Mouse (Mus musculus): Measurements from ENCODE around the gene Tnr. TPM values are rescaled to one million over a fixed set of nuclear protein-coding genes. Genes with fewer than 3 reads are reported as not detected.

Tnr gene
- polyA plus RNA-seq, 1 experiment, result not detected

DNA sequence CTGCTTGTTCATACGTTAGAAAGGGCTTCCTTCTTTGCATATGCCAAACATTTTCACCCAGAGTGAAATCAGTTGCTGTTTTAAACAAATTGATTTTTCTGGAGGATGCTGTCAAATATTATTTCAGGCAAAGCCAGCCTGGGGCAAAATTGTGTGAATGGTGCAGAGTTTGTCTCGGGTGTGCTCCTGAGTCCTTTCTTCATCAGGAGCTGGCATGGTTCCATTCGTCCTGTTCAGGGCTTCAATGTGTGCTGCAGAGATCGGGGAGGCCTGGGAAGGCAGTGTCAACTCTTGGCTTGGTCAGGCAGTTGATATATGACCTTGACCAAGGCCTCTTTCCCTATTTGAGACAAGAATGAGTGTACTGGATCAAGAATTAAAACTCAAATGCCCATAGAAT, 92.1 kb downstream of the Tnr start:
- Histone ChIP-seq H3K27ac (ENCODE audit: insufficient read depth, low read depth, low read length) (no peak overlapping the region), H3K4me3 (ENCODE audit: insufficient read depth, low read length) (no peak overlapping the region), H3K4me1 (ENCODE audit: control insufficient read depth, insufficient read depth, low read length) (no peaks in the 10 kb centered on the region)
- TF ChIP-seq CTCF (IDR thresholded peaks at IDR 0.05; ENCODE audit: low read depth, low read length) (no peak), POLR2A (IDR thresholded peaks at IDR 0.05; ENCODE audit: borderline replicate concordance, low read depth, low read length) (no peak)

DNA sequence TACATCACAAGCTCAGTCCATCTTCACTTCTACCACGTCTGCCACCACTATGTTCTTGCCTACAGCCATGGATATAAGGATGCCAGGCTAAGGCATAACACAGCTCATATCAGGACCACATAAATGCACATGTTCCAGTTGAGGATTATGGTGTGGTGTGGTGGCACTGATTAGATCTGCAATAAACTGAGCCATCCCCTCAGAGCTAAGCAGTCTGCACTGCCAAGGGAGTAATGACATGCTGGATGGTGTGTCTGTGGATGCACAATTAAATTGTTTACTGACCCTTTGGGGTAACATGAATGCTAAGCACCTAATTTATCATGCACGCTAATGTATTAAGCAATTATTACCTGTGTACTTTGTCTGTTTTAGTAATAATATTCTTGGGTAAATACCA, 95.6 kb downstream of the Tnr start:
- no peak overlapping the region for H3K27ac ChIP-seq (ENCODE audit: insufficient read depth, low read depth, low read length)
- no peak overlapping the region for H3K4me3 ChIP-seq (ENCODE audit: insufficient read depth, low read length)
- no peak for TF ChIP-seq POLR2A (IDR thresholded peaks at IDR 0.05; ENCODE audit: borderline replicate concordance, low read depth, low read length)
- no peak for TF ChIP-seq CTCF (IDR thresholded peaks at IDR 0.05; ENCODE audit: low read depth, low read length)
- H3K4me1 ChIP-seq (ENCODE audit: control insufficient read depth, insufficient read depth, low read length), result no peaks in the 10 kb centered on the region

DNA sequence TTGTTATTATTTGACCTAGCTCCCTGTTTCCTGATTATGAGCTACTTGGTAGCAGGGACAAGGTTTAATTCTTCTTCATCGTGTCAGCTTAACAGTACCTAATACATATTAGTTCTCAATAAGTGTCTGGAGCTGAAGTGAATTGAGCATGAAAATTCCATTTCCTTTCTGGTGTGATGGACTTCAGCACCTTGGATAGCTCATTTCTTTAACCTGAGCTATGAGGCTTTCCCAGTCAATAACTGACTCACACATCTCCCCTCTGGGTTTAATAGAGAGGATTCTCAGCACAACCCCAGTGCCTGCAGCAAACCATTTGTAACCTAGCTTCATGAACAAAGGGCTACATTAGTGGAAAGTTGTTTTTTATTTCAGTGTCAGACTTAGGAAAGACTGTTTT, 97.8 kb downstream of the Tnr start:
- Histone ChIP-seq H3K27ac (ENCODE audit: insufficient read depth, low read depth, low read length) (no peak overlapping the region), H3K4me3 (ENCODE audit: insufficient read depth, low read length) (no peak overlapping the region), H3K4me1 (ENCODE audit: control insufficient read depth, insufficient read depth, low read length) (no peaks in the 10 kb centered on the region)
- no peak for TF ChIP-seq POLR2A (IDR thresholded peaks at IDR 0.05; ENCODE audit: borderline replicate concordance, low read depth, low read length)
- TF ChIP-seq CTCF (IDR thresholded peaks at IDR 0.05; ENCODE audit: low read depth, low read length), result no peak

DNA sequence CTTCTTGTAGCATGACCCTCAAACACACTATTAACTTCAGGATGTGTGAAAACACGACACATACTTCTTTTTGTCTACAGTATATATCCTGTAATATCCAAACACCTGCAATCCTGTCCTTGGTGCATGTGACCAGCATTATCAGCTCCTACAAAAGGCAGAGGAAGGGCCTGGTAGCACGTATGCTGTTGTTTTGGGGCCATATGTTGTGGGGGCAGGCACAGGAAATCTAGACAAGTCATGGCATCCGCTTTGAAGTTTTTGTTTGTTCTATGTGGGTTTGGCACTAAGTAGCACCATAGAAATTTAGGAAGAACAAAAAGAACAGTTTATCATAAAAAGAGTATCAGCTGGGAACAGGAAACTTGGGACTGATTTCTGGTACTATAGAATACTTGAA, 105.5 kb downstream of the Tnr start:
- no peak overlapping the region for H3K27ac ChIP-seq (ENCODE audit: insufficient read depth, low read depth, low read length)
- no peak for TF ChIP-seq CTCF (IDR thresholded peaks at IDR 0.05; ENCODE audit: low read depth, low read length)
- no peak for TF ChIP-seq POLR2A (IDR thresholded peaks at IDR 0.05; ENCODE audit: borderline replicate concordance, low read depth, low read length)
- no peak overlapping the region for H3K4me3 ChIP-seq (ENCODE audit: insufficient read depth, low read length)
- no peaks in the 10 kb centered on the region for H3K4me1 ChIP-seq (ENCODE audit: control insufficient read depth, insufficient read depth, low read length)

DNA sequence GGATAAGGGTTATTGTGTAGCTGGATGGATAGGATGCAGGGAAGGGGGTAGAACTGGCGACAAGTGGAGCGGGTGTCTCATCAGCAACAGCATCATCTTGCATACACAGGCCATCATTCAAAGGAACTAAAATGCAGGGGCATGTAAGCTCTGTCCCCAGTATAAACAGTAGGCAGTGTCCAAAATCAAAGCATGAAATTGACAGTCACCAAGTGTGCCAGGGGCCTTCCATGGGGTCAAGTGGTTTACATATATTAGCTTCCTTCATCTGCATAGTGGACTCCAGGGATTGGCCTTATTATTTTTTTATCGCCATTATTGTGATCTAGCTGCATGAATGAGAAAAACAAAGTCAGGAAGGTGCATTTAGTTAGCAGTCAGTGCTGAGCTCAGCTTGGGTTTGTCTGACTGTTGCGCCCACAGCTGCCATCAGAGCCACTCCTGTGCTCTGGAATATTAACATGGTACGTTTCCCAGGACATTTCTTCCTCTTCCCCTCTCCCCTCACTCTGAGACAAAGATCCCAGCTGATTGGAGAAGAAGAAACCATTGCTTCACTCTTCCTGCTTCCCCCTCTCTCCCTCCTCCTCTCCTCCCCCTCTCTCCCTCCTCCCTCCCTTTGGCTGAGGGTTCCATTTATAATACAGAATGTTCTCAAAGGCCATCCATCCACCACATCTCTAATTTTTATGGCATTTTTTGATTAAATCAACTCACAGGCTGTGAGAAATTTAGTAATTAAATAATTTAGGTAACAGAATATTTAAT, 106.4 kb downstream of the Tnr start:
- no peaks in the 10 kb centered on the region for H3K4me1 ChIP-seq (ENCODE audit: control insufficient read depth, insufficient read depth, low read length)
- no peak overlapping the region for H3K27ac ChIP-seq (ENCODE audit: insufficient read depth, low read depth, low read length)
- TF ChIP-seq POLR2A (IDR thresholded peaks at IDR 0.05; ENCODE audit: borderline replicate concordance, low read depth, low read length), result no peak
- TF ChIP-seq CTCF (IDR thresholded peaks at IDR 0.05; ENCODE audit: low read depth, low read length), result no peak
- H3K4me3 ChIP-seq (ENCODE audit: insufficient read depth, low read length), result no peak overlapping the region

DNA sequence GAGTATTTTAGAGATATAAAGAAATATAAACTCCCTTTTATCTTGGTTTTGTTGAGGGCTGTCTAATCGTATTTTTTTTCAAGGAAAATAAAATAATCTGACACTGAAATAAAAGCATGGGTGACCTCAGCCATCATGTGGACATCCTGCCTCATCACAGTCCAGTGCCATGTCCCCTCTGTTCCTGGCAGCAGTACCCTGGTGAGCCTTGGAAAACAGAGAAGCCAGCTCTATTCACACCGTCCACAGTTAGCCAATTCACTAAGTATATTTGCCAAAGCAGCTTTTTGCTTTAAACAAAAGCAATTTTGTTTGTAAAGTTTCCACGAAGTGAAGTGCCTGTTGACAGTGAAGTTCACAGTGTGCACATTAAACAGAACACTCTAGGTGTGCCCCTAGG, 109.0 kb downstream of the Tnr start:
- no peaks in the 10 kb centered on the region for H3K4me1 ChIP-seq (ENCODE audit: control insufficient read depth, insufficient read depth, low read length)
- no peak overlapping the region for H3K4me3 ChIP-seq (ENCODE audit: insufficient read depth, low read length)
- no peak for TF ChIP-seq CTCF (IDR thresholded peaks at IDR 0.05; ENCODE audit: low read depth, low read length)
- TF ChIP-seq POLR2A (IDR thresholded peaks at IDR 0.05; ENCODE audit: borderline replicate concordance, low read depth, low read length), result no peak
- no peak overlapping the region for H3K27ac ChIP-seq (ENCODE audit: insufficient read depth, low read depth, low read length)

DNA sequence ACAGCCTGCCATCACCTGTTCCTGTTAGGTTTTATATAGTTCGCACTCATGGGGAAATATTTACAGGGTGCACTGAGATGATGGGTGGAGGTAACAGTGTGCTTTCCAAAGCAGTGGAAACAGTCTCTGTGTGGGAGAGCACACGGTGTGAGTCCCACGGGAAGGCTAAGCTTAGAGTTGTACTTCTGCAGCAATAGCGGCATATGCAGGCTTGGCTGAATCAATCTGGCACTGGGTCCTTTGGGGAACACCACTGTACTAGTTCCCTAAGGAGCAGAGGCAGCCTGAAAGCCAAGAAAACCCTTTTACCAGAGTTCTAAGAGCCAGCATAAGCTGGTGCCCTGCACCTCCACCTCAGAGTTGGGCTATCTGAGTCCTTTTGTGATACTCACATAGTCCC, 115.8 kb downstream of the Tnr start:
- Histone ChIP-seq H3K4me1 (ENCODE audit: control insufficient read depth, insufficient read depth, low read length) (no peaks in the 10 kb centered on the region), H3K27ac (ENCODE audit: insufficient read depth, low read depth, low read length) (no peak overlapping the region), H3K4me3 (ENCODE audit: insufficient read depth, low read length) (no peak overlapping the region)
- TF ChIP-seq POLR2A (IDR thresholded peaks at IDR 0.05; ENCODE audit: borderline replicate concordance, low read depth, low read length) (no peak), CTCF (IDR thresholded peaks at IDR 0.05; ENCODE audit: low read depth, low read length) (no peak)

DNA sequence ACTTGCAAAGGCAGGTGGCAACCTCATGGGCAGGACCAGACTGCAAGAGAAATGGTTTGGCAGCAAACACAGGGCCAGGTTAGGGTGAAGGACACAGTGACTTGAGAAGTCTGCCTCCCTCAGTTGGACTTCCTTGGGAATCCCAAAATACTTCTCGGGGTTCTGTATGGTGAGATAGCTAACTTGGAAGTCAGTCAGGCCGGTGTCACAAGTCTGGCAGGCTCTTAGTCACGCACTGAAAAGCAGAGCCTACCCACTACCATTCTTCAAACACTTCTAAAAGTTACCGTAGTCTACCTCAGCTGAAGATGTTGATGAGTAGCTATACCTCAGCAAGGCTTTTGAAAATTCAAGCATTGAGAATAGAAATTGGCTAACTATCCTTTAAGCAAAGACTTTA, 122.2 kb downstream of the Tnr start:
- Histone ChIP-seq H3K4me1 (ENCODE audit: control insufficient read depth, insufficient read depth, low read length) (no peaks in the 10 kb centered on the region), H3K4me3 (ENCODE audit: insufficient read depth, low read length) (no peak overlapping the region), H3K27ac (ENCODE audit: insufficient read depth, low read depth, low read length) (no peak overlapping the region)
- TF ChIP-seq CTCF (IDR thresholded peaks at IDR 0.05; ENCODE audit: low read depth, low read length), result no peak
- TF ChIP-seq POLR2A (IDR thresholded peaks at IDR 0.05; ENCODE audit: borderline replicate concordance, low read depth, low read length), result no peak

DNA sequence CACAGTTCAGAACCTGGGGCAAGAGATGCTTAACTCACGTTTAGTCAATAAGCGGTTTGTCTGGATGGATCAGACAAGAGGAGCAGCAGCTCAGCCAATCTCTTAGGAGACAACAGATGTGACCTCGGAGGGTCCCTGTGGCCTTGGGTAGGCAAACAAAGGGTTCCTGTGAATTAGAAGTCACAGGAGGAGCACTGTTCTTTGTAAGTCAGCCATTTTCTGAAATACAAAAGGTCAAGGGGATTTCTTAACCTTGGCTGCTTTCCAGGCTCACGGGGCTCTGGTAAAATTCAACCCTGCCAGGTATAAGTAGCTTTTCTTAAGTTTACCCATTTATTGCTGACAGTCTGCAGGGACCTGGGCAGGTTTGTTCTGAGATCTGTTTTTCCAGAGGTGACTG, 126.9 kb downstream of the Tnr start:
- H3K4me1 ChIP-seq (ENCODE audit: control insufficient read depth, insufficient read depth, low read length), result no peaks in the 10 kb centered on the region
- H3K4me3 ChIP-seq (ENCODE audit: insufficient read depth, low read length), result no peak overlapping the region
- no peak overlapping the region for H3K27ac ChIP-seq (ENCODE audit: insufficient read depth, low read depth, low read length)
- no peak for TF ChIP-seq CTCF (IDR thresholded peaks at IDR 0.05; ENCODE audit: low read depth, low read length)
- no peak for TF ChIP-seq POLR2A (IDR thresholded peaks at IDR 0.05; ENCODE audit: borderline replicate concordance, low read depth, low read length)

DNA sequence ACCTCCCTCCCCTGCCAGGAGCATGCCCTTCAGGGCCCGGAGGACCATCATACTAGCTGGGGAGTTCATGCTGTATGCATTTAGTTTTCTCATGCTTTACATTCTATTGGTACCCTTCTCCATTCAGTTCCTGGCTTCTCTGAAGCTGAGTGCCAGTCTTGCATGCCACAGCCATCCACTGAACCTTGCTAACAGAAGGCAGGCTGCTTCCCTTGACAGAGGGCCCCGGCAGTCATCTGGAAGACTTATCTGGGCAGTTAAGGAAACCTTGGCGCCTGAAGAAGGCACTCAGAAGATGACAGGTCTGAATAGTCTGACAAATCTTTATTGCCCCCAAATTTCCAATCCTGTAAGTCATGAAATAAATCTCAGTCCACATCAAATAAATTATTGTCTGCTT, 131.7 kb downstream of the Tnr start:
- TF ChIP-seq CTCF (IDR thresholded peaks at IDR 0.05; ENCODE audit: low read depth, low read length), result no peak
- TF ChIP-seq POLR2A (IDR thresholded peaks at IDR 0.05; ENCODE audit: borderline replicate concordance, low read depth, low read length), result no peak
- Histone ChIP-seq H3K4me1 (ENCODE audit: control insufficient read depth, insufficient read depth, low read length) (no peaks in the 10 kb centered on the region), H3K27ac (ENCODE audit: insufficient read depth, low read depth, low read length) (no peak overlapping the region), H3K4me3 (ENCODE audit: insufficient read depth, low read length) (no peak overlapping the region)

Data from bone marrow macrophage, adult 2 months (primary cell).